Mouse (Mus musculus) kidney, adult 9 months (tissue): ENCODE results near the gene Rgs17.

Source experiments
- DNase-seq: peaks from one replicate; pipeline ENCODE4 v3.0.0; 2022

Rgs17 gene

GRCm38 (mm10) chr10:5823740-5824491, 98.3 kb downstream of the Rgs17 start, which contains the start of gene Mtrf1l:
TSS of gene Mtrf1l (minus strand) at chr10:5823910.
- DNase-seq, result peak; percentile 99

DNA sequence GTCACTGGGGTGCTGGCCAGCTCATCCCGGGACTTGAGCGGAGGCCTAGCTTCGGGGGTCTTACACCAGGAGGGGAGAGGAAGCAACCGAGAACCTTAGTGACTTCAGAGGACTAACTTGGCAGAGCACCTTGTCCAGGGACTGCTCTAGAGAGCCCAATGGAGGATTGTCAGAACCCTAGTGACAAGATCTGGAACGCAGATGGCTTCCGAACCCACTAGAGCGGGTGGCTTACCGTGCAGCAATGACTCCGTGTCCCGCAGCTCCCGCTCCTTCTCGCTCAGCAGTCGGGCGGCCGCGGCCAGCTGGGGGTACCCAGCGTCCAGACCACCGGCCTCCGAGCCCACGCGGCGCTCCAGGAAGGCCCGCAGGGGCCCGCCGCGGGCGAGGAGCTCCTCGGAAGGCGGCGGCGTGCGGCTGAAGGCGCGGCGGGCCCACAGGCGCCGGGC, 98.9 kb downstream of the Rgs17 start:
- no peak for DNase-seq

DNA sequence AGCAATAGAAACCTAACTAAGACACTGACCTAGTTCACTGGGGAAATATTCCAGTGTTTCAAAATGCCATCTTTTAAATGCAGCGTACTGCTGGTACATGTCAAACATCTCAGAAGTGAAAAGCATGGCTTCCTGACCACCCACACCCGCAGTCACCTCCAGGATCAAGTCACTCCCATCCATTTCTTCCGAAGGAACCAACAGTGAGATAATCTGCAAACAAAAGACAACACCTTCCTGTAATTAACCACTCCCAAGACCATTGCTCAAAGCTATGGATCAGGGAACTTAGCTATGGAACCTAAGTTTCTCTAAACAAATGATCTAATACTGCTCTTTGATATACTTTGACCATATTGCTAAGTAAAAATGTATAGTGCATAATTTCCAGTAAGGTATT, 103.4 kb downstream of the Rgs17 start:
- no peak for DNase-seq

DNA sequence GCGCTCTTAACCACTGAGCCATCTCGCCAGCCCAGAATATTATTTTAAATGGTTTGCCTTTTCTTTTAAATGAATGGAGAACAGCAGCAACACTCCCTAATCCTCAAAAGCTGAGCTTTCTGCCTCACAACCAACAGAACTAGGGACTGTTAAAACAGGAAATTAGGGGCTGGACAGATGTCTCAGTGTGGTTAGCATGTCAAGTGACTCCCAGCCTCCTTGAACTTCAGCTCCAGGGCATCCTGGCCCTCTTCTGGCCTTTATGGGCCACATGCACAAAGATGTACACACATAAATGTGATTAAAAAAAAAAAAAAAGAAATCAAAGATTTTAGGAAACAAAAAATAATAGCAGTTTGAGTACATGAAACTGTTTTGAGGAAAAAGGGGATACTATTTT, 106.2 kb downstream of the Rgs17 start:
- no peak for DNase-seq

DNA sequence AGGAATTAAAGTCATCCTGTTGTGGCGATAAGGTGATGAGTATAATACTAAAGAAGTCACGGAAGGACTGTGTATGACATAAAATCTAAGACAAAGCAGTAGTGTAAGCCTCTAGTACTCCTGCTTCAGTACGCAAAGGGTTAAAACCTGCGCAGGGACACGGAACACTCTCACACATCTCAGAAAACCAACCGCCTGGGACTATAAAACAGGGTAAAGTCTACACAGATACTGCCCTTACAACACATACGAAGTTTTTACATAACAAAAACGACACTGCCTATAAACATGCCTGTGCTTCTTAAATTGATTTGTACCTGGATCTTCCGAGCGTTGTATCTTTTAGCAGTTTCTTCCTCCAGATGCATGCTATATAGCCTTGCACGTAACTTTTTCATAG, 108.5 kb downstream of the Rgs17 start:
- no peak for DNase-seq

DNA sequence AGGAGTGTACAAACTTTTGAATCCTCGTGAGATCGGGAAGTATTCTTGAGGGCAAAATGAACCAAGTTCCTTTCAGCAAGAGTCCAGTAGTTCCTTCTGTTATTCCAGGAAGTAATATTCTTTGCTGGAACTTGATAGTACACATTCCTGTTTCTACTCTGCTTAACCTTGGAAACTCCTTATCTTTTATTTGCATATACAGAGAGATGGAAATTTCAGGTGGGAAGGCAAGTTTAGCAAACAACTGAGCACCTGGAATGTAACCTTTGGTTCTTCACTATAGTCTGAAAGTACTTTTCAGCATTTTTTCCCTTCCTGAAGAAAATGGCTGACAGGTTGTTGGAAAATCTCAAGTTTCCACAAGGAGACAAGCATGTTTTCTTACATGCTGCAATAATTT, 114.5 kb downstream of the Rgs17 start:
- DNase-seq, result no peak

DNA sequence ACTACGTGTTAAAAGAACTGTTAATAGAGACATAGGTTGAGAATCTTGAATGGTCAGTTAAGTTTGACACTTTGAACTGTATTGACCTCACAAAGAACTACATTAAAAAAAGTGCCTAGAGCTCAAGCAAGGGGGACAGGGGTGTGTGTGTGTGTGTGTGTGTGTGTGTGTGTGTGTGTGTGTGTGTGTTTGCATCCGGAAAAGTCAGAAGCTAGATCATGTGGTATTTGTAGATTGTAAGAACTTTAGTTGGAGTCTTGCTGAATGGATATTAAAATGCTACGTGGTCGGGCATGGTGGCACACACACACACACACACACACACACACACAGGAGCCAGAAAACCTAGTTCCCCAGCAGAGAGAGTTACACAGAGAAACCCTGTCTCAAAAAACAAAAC, 115.2 kb downstream of the Rgs17 start:
- no peak for DNase-seq

DNA sequence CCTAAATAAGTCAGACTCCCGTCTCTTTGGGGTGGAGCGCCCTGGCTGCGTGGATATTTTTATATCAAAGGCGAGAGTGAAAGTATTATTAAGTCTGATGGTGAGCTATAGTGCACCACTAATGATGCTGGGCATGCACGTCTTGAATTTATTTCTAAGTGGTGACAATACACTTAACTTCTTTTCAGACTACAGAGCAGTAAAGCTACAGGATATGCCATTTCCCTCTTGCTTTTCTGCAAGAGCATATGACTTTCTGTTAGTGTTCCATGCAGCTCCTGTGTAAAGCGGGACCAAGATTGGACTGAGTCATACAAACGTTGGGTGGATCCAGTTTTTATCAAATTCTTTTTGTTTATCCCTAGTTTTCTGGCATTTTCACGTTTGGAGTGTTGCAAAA, 115.8 kb downstream of the Rgs17 start:
- DNase-seq, result peak; percentile 33

DNA sequence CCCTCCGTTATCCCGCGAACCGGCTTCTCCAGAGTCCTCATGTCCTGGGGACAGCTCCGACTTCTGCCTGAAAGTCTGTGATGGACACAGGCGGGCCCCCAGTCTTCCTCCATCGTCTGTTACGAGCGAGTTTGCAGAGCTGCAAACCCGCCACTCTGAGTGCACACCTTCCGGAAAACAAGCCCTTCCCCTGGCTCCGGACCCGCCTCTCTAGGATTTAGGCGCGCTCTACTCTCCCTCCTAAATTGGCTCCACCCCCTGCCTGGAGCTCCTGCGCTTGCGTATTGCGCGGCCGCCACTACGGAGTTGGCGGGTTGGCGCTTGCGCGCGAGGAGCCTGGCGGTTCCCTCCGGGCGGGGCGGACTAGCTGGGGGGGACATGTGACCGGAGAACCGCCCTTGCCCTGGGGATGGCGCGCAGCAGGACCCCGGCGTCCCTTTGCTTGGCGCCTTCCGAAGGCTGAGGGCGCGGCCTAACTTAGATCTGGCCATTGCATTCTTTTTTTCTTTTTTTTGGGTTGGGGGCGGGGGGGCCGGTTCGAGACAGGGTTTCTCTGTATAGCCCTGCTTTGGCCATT, 116.4 kb downstream of the Rgs17 start:
- DNase-seq, result peak; percentile 97

DNA sequence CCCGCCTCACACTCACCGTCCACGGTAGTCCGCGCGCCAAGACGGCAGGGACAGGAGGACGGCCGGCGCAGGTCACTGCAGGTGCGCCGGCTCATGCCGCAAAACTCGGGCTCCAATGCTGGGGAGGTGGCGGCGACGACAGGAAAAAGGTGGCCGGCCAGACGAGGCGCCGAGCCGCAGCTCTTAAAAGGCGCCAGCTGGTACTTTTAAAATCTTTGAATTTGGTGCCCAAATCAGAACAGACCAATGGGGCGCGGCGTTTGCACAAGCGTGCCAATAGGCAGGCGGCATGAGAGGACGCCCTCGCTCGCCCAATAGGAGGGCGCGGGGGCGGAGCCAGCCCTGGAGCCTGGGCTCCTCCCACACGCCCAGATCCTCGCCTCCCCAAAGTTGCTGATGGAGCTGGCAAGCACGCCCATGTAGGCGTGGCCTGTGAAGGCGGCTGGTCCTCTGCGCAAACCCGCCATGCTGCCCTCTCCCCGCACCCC, 116.9 kb downstream of the Rgs17 start, which contains the start of gene Fbxo5:
Gene Fbxo5, minus strand, starts transcription at position 358 of the 488 bp plus-strand sequence.
- DNase-seq, result peak; percentile 99

DNA sequence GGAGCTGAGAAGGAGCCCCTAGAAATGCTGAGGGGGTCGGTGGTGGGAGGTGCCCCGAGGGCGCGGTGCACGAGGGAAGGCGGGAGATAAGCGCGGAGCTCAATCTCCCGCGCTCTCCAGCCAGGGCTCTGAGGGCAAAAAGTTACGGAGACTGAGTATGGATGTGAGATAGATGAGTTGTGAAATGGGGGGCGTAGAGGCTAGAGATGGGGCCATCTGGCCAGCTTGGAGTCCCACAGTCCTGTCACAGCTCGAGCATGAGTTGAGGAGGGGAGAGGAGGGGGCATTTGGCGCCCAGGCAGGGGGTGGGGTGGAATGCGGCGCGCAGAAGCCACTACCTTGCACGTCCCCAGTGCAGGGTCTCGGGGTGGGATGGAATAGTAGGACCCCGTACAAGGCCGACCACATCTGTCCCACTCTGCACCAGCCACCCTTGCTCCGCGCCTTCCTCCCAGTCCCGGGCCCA, 117.5 kb downstream of the Rgs17 start:
- DNase-seq, result no peak

- DNase-seq, result no peak
These were observed 118.5 kb downstream of the Rgs17 start for GRCm38 (mm10) chr10:5803739-5804138.

GRCm38 (mm10) chr10:5802866-5803265, 119.3 kb downstream of the Rgs17 start:
- DNase-seq, result no peak

GRCm38 (mm10) chr10:5800490-5800889, 121.7 kb downstream of the Rgs17 start:
- DNase-seq, result peak; percentile 49

GRCm38 (mm10) chr10:5798069-5798468, 124.1 kb downstream of the Rgs17 start:
- DNase-seq, result no peak

DNA sequence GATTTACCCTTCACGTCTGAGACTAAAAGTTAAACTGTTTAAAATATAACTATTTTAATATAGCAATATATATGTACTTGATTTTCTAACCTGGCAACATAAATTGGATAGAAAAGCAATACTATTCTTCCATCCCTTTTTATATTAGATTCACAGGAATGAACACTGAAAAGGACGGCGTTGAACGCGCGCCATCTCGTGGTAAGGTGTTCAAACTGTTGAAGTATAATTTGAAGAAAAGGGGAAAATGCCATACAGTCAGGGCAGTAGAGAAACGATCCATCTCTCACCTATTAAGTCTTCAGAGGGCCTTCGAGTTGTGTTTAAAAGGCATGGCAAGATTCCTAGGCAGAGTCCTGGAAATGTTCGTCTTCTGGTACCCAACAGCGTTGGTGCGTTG, 131.5 kb downstream of the Rgs17 start:
- DNase-seq, result peak; percentile 38

DNA sequence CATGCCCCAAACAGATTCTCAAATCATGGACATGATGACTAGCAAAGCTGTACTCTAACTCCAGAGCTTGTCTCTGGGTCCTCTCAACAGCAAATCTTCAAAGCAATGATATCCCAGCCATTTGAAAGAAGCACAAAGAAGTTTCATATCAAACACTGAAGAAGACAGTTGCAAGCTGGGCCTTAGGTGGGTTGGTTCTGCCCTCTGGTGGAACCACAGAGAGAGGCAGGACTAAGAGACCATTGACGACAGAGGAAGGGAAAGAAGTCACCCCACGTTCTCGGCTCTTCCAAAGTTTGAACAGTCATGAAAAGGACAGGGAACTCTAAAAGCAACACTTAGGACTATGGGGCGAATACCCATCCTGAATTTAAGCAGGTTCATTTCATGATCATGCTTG, 135.3 kb downstream of the Rgs17 start:
- peak; percentile 35 for DNase-seq
